Mouse (Mus musculus): ENCODE data around the gene Arhgap27. TPM values are rescaled to one million over a fixed set of nuclear protein-coding genes. Genes with fewer than 3 reads are reported as not detected.
"Not testable (repeated sequence)": the region's sequence is repeated elsewhere in the genome, so short reads cannot be mapped to it uniquely, and the experiment has no call there.

Gene Arhgap27
- total RNA-seq, 2 experiments from 2014 or later, result 4.6 to 4.8 TPM

GRCm38 (mm10) chr11:103312655-103313255 lies 50.7 kb downstream of the Arhgap27 start:
- DNase-seq, result no peak
- intact Hi-C loops (cut with DNase I), result no loop called here

- intact Hi-C loops (cut with DNase I), result no loop called here
These were observed 51.4 kb downstream of the Arhgap27 start for GRCm38 (mm10) chr11:103311960-103312611.

DNA sequence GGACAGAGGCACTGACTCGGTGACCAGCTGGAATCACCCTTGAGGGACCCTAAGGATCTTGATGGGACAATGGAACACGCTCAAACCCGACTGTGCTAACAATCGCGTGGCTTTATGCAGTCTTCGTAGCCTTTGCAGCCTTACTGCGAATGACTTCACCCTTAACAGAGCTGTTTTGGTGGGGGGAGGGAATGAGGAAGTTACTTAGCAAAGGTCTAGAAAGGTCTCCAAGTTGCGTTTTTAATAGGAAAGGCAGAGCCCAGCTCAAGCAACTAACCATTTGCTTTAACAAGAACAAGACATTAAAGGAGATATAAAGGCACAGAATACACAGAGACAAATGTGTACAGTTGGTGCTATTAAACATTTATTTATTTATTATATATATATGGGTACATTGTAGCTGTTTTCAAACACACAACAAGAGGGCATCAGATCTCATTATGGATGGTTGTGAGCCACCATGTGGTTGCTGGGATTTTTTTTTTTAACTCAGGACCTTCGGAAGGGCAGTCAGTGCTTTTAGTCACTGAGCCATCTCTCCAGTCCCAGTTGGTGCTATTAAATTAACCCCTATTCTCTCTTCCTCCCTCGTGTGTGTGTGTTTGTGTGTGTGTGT lies 53.4 kb downstream of the Arhgap27 start:
- intact Hi-C loops (cut with DNase I), result no loop called here
- DNase-seq, result no peak

More at GRCm38 (mm10) chr11:103311960-103312611, 51.4 kb downstream of the Arhgap27 start:
- DNase-seq, result peak; percentile 40 to 51

GRCm38 (mm10) chr11:103307910-103308309 lies 55.6 kb downstream of the Arhgap27 start:
- DNase-seq, result peak; percentile 66 to 75
- intact Hi-C loops (cut with DNase I), result no loop called here

- intact Hi-C loops (cut with DNase I), result no loop called here
These were observed 59.0 kb downstream of the Arhgap27 start for GRCm38 (mm10) chr11:103304525-103304924.

DNA sequence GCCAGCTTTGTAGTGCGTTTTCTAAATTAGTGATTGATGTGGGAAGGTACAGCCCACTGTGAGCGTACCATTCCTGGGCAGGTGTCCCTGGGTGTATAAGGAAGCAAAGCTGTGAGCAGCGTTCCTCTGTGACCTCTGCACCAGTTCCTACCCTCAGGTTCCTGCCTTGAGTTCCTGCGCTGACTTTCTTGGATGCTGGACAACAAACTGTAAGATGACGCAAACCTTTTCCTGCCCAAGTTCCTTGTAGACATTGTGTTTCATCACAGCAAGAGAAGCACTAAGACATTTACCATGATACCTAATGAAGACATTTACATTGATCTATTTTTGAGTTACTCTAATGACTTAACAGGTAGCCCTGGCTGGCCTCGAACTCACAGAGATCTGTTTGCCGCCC lies 68.7 kb downstream of the Arhgap27 start:
- no peak for DNase-seq
- intact Hi-C loops (cut with DNase I), result no loop called here

More at GRCm38 (mm10) chr11:103304525-103304924, 59.0 kb downstream of the Arhgap27 start:
- no peak for DNase-seq

DNA sequence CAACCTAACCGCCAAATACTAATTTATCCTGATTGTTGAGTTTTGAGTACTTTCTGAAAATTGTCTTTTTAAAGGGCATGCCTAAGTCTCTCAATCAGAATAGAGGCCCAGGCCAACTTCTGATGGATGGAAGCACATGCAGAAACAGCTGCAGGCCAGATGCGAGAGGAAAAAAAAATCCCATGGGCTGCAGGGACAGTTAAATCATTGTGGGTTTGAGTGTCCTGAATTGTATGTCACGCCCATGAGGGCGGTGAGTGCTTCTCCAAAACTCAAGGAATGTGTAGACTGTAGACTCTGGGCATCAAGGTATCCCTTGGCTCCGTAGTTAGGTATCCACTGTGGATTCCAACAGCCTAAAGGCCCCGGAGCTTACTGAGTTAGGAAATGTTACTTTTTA lies 69.4 kb downstream of the Arhgap27 start:
- no peak for DNase-seq
- intact Hi-C loops (cut with DNase I), result no loop called here

GRCm38 (mm10) chr11:103292890-103293287 lies 70.6 kb downstream of the Arhgap27 start:
- intact Hi-C loops (cut with DNase I), result no loop called here
- no peak for DNase-seq

DNA sequence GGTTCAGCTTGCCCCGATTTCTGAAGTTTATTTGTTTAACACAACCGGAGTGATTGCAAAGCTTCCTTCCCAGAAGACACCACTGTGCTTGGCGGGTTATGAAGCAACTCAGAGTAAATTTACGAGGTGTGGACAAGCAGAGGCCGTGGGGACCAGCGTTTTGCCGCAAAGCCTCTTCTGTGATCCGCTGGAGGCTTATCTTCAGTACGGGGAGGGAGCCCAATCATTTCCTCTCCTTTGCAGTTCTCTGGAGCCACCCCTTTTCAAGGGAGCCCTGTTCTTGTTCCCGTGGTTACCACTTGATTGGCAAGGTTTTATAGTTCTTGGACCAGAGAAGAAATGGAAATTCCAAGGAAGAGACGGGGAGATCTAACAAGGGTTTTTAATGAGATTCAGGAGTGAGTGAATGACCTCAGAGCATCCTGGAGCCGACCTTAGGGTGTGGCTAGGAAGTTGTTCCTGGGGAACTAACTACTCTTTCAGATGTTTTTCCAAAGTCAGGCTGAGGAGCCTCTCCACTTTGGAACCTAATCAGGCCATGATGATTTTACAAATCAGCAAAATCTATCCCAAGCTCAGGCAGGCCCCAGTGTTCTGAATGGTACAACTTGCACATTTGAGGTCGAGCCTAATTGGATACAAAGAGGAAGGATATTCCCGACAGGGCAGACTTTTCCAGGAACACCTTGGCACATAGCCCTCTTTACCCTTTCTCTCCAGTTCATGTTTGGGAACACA lies 71.2 kb downstream of the Arhgap27 start:
- intact Hi-C loops (cut with DNase I), result no loop called here
- peak; percentile 74 to 75 for DNase-seq

DNA sequence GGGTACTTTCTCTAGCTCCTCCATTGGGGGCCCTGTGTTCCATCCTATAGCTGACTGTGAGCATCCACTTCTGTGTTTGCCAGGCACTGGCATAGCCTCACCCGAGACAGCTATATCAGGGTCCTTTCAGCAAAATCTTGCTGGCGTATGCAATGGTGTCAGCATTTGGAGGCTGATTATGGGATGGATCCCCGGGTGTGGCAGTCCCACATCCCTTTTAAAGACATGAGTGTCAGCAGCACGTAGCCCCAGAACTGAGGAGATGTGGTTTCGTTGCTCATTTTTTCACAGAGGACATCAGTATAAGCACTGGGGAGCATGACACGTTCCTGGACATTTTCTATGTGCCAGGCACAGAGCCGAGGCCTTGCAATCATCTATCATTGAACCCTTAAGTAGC lies 72.7 kb downstream of the Arhgap27 start:
- intact Hi-C loops (cut with DNase I); DNase-seq: not testable (repeated sequence)

DNA sequence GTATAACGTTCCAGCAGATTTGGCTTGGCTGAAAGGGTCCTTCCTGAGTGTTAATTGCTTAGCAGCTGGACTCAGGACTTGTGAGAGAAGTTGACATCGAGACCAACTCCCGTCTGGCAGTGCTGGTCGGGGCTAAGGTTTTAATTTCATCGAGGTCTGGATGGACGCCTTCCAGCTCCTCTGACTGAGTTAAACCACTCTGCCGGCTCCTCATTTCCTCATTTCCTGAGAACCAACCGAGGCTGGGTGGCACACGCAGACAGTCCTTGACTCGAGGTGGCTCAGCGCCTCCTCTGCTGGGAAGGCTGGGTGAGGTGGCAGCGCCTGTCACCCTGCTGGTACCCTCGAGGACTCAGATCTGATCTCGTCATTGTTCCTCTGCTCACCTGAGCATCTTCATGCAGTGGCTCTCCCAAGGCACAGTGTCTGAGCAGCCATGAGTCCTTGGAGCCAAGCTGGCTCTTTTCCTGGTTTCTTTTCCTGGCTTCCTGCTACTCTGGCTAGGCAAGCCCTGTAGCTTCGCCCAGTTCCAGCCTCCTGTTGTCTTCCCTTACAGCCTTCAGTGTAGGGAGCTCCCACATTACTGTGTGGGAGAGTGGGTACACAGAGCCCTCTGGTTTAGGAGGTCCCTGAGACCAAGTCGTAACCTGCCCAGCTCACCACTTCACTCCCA lies 75.1 kb downstream of the Arhgap27 start:
- no peak for DNase-seq
- intact Hi-C loops (cut with DNase I), result no loop called here

- no peak for DNase-seq
- intact Hi-C loops (cut with DNase I), result no loop called here
These were observed 76.6 kb downstream of the Arhgap27 start for GRCm38 (mm10) chr11:103286910-103287309.

GRCm38 (mm10) chr11:103285951-103286350 lies 77.5 kb downstream of the Arhgap27 start:
- intact Hi-C loops (cut with DNase I), result no loop called here
- peak in 1 of 2 experiments; percentile 33 for DNase-seq

DNA sequence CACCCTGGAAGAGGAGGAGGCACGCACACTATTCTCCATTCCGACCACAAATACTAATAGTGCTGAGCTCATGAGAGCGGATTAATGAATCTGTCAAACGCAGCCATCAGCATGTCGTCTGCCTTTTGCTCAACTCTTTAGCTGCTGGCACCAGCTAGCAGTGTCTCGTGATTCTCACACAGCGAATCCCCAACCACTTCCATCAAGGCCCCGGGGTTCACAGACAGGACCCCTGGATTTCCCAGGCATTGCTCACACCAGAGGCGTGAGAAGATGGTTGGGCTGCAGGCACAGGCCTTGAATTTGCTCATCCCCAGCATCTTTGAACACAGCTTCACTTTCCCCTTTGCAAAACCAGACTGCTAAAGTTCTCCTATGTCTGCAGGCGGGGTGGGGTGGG lies 78.2 kb downstream of the Arhgap27 start:
- intact Hi-C loops (cut with DNase I), result no loop called here
- no peak for DNase-seq

GRCm38 (mm10) chr11:103281784-103282183 lies 81.7 kb downstream of the Arhgap27 start:
- DNase-seq, result no peak
- intact Hi-C loops (cut with DNase I), result loop anchor here (5.0 kb wide), 1 partner anchor 36 kb away; no protein-coding TSS in a partner anchor

Other genes with a start within 250 kb of the Arhgap27 start
- 10 to 100 TPM; 14.7 to 17.0 TPM for gene Hexim1, start 247.5 kb downstream of the Arhgap27 start, total RNA-seq (2021)
- gene Hexim2, start 231.3 kb downstream of the Arhgap27 start, total RNA-seq (2021), result 1 to 10 TPM; 2.1 to 2.9 TPM
- gene Fmnl1, start 192.6 kb downstream of the Arhgap27 start, total RNA-seq (2021), result 1 to 10 TPM; 3.6 to 5.6 TPM
- gene 1700023F06Rik, start 155.1 kb downstream of the Arhgap27 start, total RNA-seq (2021), result not detected
- gene Spata32, start 145.3 kb downstream of the Arhgap27 start, total RNA-seq (2021), result not detected
- 1 to 10 TPM; 1.9 to 2.6 TPM for gene Map3k14, start 96.2 kb downstream of the Arhgap27 start, total RNA-seq (2021)
- 10 to 100 TPM; 10.6 to 11.8 TPM for gene Plekhm1, start 49.0 kb upstream of the Arhgap27 start, total RNA-seq (2021)
- gene Lrrc37a, start 140.9 kb upstream of the Arhgap27 start, total RNA-seq (2021), result not detected

Measured in gastrocnemius, postnatal 36 days (tissue).